Mouse (Mus musculus) lung, embryonic 14.5 days (tissue): ENCODE data around the gene Slc9a3r1. TPM values are rescaled to one million over a fixed set of nuclear protein-coding genes. Genes with fewer than 3 reads are reported as not detected.

Experiments used
- ATAC-seq: fragments of 200-750 bp; cut with Nextera tagmentation; 2 replicates; pipeline ENCODE4 v1.8.0; 2017; ENCODE audit warnings: mild to moderate bottlenecking, moderate TSS enrichment, moderate library complexity; ENCODE audit not compliant: insufficient read depth
- DNase-seq: peaks from one replicate; pipeline ENCODE4 v3.0.0-alpha.2; 2015
- H3K27ac ChIP-seq: fragments of 300-500 bp; sonication (generic); 2 replicates; pipeline ENCODE4 v1.5.1; 2014; ENCODE audit warnings: low read depth, mild to moderate bottlenecking, moderate library complexity
- H3K27me3 ChIP-seq: fragments of 300-500 bp; sonication (generic); 2 replicates; pipeline ENCODE4 v1.6.1; 2014; ENCODE audit warnings: low read length, control low read depth; ENCODE audit not compliant: insufficient read depth
- H3K36me3 ChIP-seq: fragments of 300-500 bp; sonication (generic); 2 replicates; pipeline ENCODE4 v1.6.1; 2014; ENCODE audit warnings: control low read depth; ENCODE audit not compliant: insufficient read depth
- H3K4me1 ChIP-seq: fragments of 300-500 bp; sonication (generic); 2 replicates; pipeline ENCODE4 v1.6.1; 2014; ENCODE audit warnings: antibody characterized with exemption, control low read depth; ENCODE audit not compliant: insufficient read depth
- H3K4me2 ChIP-seq: fragments of 300-500 bp; sonication (generic); 2 replicates; pipeline ENCODE4 v1.6.1; 2014; ENCODE audit warnings: mild to moderate bottlenecking
- H3K4me3 ChIP-seq: fragments of 300-500 bp; sonication (generic); 2 replicates; pipeline ENCODE4 v1.5.1; 2014; ENCODE audit warnings: low read depth, low read length
- H3K9ac ChIP-seq: fragments of 300-500 bp; sonication (generic); 2 replicates; pipeline ENCODE4 v1.6.1; 2014
- H3K9me3 ChIP-seq: fragments of 300-500 bp; sonication (generic); 2 replicates; pipeline ENCODE4 v1.6.1; 2016; ENCODE audit warnings: low read depth, low read length, control low read depth
- CTCF ChIP-seq: IDR thresholded peaks from 2 replicates; pipeline ENCODE4 v1.5.1; 2016; ENCODE audit warnings: antibody characterized with exemption, low read depth
- whole genome bisulfite sequencing: fragments of 180-500 bp; shearing (Covaris S2); extraction: QIAGEN DNeasy Blood & Tissue Kit; methylation state at CpG from one replicate; pipeline ENCODE4 v1.1.7; 2014; 5-methylcytosine and 5-hydroxymethylcytosine counted together
- polyA plus RNA-seq: library from polyadenylated mRNA; unstranded; fragments of >200 nt; fragmentation: Nextera tagmentation; extraction: Ambion mirVana; gene quantifications from 2 replicates; pipeline ENCODE4 v1.2.1, GENCODE M21; 2014

The Slc9a3r1 gene
- polyA plus RNA-seq, 1 experiment from 2014 or later, result 52.3 TPM

DNA sequence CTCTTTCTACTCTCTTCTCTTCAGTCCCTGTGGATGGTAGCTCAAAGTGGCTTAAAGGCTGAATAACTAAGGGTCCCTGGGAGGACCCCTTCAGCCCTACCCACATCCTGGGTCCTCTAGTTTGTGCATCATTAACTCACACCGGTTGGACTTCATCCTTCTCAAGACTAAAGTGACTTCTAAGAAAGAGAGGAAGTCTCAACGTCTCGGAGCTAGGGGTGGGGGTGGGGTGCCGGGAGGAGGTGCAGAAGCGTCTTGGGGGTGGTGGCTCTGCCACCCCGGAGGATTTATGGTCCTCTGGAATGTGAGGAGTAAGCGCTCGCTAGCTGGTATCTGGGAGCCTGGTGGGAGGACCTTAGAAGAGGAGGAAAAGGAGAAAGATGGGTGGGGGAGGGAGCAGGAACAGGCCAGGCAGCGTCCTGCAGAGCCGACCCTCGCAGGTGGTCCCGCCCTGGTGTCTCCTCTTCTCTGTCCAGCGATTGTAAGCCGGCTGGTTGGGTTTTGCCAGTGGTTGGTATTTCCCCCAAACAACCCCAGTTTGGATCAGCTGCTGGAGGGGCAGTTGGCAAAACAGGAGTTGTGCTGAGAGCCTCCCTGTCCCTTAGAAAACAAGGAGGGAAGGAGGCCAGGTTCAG lies 1.3 kb downstream of the Slc9a3r1 start:
- TF ChIP-seq CTCF, result no peak
- H3K9me3 ChIP-seq, result no peaks in the 10 kb centered on the region
- peak overlapping the region; percentile 83 for H3K4me2 ChIP-seq
- WGBS, result 0% methylated on average over 14 of the region's 14 CpGs
- H3K4me1 ChIP-seq, result peaks cover 4% of the 10 kb centered on the region
- peak; percentile 48 for DNase-seq
- H3K27ac ChIP-seq, result 0 out of 2 replicates have a peak overlapping the region, but pooled peaks have one; percentile 30
- H3K4me3 ChIP-seq, result peak overlapping the region; percentile 65
- H3K36me3 ChIP-seq, result no peaks in the 10 kb centered on the region
- peaks cover 21% of the 10 kb centered on the region for H3K27me3 ChIP-seq
- no peak for ATAC-seq
- H3K9ac ChIP-seq, result peak overlapping the region; percentile 47

DNA sequence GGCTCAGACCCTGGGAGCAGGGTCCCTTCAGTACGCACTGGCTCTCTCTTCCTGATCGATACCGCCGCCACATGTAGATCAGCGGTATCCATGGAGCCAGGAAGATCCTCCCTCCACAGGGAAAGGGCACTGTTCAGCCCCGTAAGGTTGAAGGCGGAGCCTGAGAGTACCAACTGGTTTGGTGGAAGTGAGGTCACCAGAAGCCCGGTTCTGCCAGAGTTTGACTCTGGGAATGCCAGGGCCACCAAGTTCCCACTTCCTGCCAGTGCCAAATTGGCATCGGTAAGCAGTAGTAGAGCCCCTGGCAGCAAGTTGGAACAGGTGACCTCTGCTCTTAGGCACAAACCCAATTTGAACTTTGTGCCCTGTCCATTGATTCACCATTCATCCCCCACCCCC lies 1.8 kb downstream of the Slc9a3r1 start:
- 2% methylated on average over 9 of the region's 9 CpGs for WGBS
- H3K4me3 ChIP-seq, result peak overlapping the region; percentile 65
- H3K4me1 ChIP-seq, result peaks cover 4% of the 10 kb centered on the region
- H3K9me3 ChIP-seq, result no peaks in the 10 kb centered on the region
- peak overlapping the region; percentile 47 for H3K9ac ChIP-seq
- H3K27ac ChIP-seq, result 0 out of 2 replicates have a peak overlapping the region, but pooled peaks have one; percentile 30
- peak; percentile 47 for DNase-seq
- no peak for TF ChIP-seq CTCF
- no peaks in the 10 kb centered on the region for H3K36me3 ChIP-seq
- H3K27me3 ChIP-seq, result peaks cover 21% of the 10 kb centered on the region
- H3K4me2 ChIP-seq, result peak overlapping the region; percentile 83
- ATAC-seq, result no peak

DNA sequence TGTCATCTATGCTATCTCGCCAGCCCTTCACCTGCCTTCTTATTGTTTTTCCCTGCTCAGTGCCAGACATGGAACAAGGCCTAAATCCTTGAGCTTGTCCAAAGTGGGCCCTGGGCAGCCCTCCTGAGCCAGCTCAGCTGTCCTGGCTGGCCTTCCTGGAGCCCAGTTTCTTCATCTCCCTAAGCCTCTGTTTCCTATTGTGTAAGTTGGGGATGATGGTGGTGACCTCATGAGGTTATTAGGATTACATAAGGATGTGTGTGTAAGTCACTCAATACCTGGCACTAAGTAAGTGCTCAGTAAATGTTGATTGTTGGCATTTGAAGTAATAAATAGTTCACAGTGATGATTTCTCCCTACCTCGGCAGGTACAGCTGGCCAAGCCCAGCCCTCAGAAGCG lies 3.6 kb downstream of the Slc9a3r1 start:
- no peak for TF ChIP-seq CTCF
- H3K4me3 ChIP-seq, result no peak overlapping the region
- 81% methylated on average over 3 of the region's 3 CpGs for WGBS
- no peaks in the 10 kb centered on the region for H3K9me3 ChIP-seq
- H3K4me2 ChIP-seq, result no peak overlapping the region
- H3K36me3 ChIP-seq, result no peaks in the 10 kb centered on the region
- H3K27me3 ChIP-seq, result peaks cover 17% of the 10 kb centered on the region
- DNase-seq (no peak), ATAC-seq (no peak)
- no peak overlapping the region for H3K27ac ChIP-seq
- H3K9ac ChIP-seq, result no peak overlapping the region
- H3K4me1 ChIP-seq, result peaks cover 4% of the 10 kb centered on the region

DNA sequence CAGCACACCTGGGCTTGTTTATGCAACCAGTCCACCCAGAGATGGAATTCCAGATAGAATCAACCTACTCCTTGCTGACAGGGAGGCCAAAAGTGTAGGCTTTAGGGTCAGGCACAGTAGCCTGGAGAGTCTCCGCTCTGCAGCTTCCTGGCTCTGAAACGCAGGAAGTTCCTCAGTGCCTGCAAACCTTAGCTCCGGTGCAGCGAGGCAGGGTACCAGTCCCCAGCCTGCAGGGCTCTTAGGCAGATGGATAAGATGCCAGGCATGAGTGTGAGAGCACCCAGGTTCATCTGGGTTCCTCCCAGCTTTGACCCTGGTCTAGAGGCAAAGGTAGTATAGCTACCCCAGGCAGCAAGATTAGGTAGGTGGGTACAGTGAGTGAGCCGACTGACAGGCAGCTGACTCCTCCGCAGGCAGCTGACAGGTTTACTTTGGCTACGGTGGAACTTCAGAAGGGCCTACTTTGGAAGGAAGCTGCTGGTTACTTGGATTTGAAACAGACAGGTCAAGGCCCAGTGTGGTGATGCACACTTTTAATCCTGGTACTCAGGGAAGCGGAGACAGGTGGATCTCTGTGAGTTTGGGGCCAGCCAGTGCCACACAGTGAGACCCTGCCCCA lies 4.6 kb downstream of the Slc9a3r1 start:
- peaks cover 14% of the 10 kb centered on the region for H3K27me3 ChIP-seq
- peaks cover 9% of the 10 kb centered on the region for H3K4me1 ChIP-seq
- no peak for ATAC-seq
- H3K27ac ChIP-seq, result no peak overlapping the region
- H3K4me2 ChIP-seq, result no peak overlapping the region
- no peak for TF ChIP-seq CTCF
- no peaks in the 10 kb centered on the region for H3K9me3 ChIP-seq
- no peaks in the 10 kb centered on the region for H3K36me3 ChIP-seq
- no peak for DNase-seq
- WGBS, result 74% methylated on average over 8 of the region's 8 CpGs
- no peak overlapping the region for H3K9ac ChIP-seq
- H3K4me3 ChIP-seq, result no peak overlapping the region

DNA sequence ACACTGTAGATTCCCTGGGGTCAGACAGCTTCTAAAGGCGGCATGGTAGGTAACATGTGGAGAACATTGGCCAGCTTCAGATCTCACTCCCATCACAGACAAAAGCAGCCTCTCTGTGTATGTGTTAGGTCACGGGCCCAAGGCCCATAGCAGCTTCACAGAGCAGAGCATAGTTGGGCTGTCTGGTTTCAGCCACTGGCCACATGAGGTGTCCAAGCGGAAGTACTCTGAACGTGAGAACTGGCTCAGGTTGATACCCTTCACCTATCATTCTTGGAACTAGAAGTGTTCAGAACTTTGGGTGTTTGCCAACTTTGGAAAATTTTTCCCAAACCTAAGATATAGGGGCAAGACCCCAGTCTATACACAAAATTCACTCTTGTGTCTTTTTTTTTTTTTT lies 6.3 kb downstream of the Slc9a3r1 start:
- 80% methylated on average over 4 of the region's 4 CpGs for WGBS
- Histone ChIP-seq H3K9me3 (no peaks in the 10 kb centered on the region), H3K4me2 (no peak overlapping the region), H3K36me3 (no peaks in the 10 kb centered on the region), H3K9ac (no peak overlapping the region), H3K4me3 (no peak overlapping the region), H3K27ac (no peak overlapping the region), H3K4me1 (peaks cover 17% of the 10 kb centered on the region), H3K27me3 (peaks cover 7% of the 10 kb centered on the region)
- no peak for TF ChIP-seq CTCF
- no peak for DNase-seq
- ATAC-seq, result no peak

DNA sequence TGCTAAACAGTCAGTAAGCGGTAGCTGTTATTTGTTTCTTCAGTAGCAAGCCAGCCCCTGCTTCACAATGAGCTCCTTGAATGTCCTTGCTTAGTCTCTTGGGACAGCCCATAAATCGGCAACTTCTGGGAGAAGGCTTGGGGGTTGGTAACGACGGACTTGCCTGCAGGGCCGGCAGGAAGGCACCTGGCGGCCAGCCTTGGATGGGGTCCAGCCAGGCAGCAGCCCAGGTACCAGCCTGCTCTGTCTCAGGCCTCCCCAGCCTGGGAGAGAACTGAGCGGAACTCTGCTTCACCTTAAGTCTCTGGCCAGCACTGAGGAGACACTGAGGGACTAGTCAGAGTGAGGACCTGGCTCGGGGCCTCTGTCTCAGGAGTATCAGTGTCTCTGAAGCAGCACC lies 8.0 kb downstream of the Slc9a3r1 start:
- H3K4me2 ChIP-seq, result no peak overlapping the region
- no peak overlapping the region for H3K9ac ChIP-seq
- H3K36me3 ChIP-seq, result no peaks in the 10 kb centered on the region
- no peak overlapping the region for H3K4me3 ChIP-seq
- DNase-seq (no peak), ATAC-seq (no peak)
- no peak for TF ChIP-seq CTCF
- 0 out of 2 replicates have a peak, but pooled peaks cover 3% of the 10 kb centered on the region for H3K27me3 ChIP-seq
- H3K9me3 ChIP-seq, result no peaks in the 10 kb centered on the region
- no peak overlapping the region for H3K27ac ChIP-seq
- WGBS, result 43% methylated on average over 8 of the region's 8 CpGs
- H3K4me1 ChIP-seq, result peaks cover 26% of the 10 kb centered on the region

DNA sequence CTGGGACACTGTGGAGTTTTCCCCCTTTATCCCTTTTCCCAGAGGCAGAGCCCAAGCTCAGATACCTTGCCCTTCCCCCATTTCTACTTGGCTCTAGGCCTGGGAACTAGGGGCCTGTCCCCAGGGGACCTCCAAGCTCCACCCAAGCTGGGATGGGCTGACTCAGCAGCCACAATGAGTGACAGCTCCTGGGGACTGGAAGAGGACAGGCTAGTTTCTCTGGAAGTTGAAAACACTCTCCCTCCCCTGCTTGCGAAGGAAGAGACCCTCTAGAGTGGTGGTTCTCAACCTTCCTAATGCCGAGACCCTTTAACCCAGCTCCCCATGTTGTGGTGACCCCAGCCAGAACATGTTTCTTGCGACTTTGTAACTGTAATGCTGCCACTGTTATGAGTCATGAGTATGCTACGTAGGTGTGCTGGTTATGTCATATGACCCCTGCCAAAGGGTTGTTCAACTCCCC lies 9.7 kb downstream of the Slc9a3r1 start:
- Histone ChIP-seq H3K4me3 (no peak overlapping the region), H3K9me3 (no peaks in the 10 kb centered on the region), H3K36me3 (no peaks in the 10 kb centered on the region), H3K4me2 (peak overlapping the region; percentile 31; the same call in 1 of the 2 replicates), H3K4me1 (peaks cover 34% of the 10 kb centered on the region), H3K9ac (no peak overlapping the region), H3K27me3 (0 out of 2 replicates have a peak, but pooled peaks cover 3% of the 10 kb centered on the region), H3K27ac (peak overlapping the region; percentile 42; the same call in 1 of the 2 replicates)
- DNase-seq (peak; percentile 79), ATAC-seq (peak; percentile 33; the same call in 1 of the 2 replicates)
- WGBS, result 46% methylated on average over 4 of the region's 4 CpGs
- TF ChIP-seq CTCF, result no peak
